Mouse (Mus musculus) 3T3-L1 (cell line): ENCODE measurements around the gene Fgfr1op2.

Source experiments
- DNase-seq: peaks from one replicate; pipeline ENCODE4 v3.0.0-alpha.2; 2015; ENCODE audit warnings: low read depth, low spot score

The Fgfr1op2 gene

DNA sequence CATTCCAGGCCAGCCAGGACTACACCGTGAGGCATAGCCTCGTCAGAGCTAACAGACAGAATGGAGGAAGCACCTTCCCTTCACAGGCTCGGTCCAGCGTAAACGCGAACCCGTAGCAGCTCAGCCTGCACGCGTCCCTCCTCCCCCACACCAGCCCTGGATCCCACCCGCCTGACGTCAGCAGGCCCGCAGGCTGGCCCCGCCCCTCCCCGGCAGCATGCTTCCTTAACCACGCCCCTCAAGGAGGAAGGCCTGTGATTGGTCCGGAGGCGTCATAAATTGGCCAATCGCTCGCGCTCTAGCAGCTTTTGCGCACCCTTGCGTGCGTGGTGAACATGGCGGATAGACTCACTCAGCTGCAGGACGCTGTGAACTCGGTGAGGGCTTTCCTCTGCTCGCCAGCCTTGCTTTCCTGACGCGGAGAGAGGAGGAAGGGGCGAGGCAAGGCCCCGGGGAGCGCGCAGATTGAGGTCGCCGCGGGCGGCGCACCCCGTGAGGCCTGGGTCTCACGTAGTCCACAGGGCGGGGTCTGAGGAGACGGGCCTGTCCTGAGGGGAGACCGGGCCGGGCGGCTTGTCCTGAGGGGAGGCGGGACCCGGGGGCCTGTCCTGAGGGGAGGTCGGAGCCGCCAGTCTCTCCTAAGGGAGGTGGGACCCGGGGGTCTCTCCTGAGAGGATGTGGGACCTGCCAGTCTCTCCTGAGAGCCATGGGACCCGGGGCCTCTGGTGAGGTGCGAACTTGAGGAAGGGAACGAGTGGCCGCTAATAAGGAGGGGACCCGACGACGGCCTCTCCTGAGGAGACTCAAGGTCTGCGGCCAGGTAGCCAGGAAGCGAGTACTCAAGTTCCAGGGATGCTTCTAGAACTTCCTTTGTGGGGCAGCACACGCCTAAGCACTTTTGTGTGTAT is 65.5 kb downstream of the Fgfr1op2 start, which contains the start of the genes Med21 and Tm7sf3:
Gene Med21, plus strand, starts transcription at position 272 of the 908 bp plus-strand sequence.
Gene Tm7sf3, minus strand, starts transcription at position 549 of the 908 bp plus-strand sequence.
- DNase-seq: peak; percentile 99

DNA sequence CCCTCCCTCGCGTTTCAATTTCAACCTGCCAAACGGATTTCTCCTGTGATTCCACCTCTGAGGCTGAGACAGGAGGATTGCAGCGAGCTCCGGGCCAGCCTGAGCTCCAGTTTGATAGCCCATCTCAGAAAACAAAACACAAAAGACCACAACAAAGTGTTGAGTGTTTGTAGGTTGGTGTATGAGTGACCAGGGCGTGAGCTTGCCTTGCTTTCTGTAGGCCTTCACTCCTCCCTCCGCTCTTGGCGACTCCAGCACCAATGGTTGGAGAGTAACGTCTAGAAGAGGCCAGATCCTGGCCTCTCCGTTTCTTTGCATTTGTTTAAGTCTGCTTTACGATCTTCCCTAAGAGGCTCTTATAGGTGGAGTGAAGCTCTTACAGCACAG is 66.2 kb downstream of the Fgfr1op2 start:
- peak; percentile 67 for DNase-seq
